Mouse (Mus musculus) cerebellum, adult 2 months (tissue): ENCODE results near the gene Nars2.

Experiments
- CTCF ChIP-seq: fragments of 200-500 bp; IDR thresholded peaks from 2 replicates; pipeline ENCODE4 v1.5.1; 2011; ENCODE audit warnings: low read depth, mild to moderate bottlenecking, control low read depth, low read length, moderate library complexity, borderline replicate concordance; ENCODE audit not compliant: insufficient read depth
- POLR2A ChIP-seq: fragments of 200-500 bp; IDR thresholded peaks from 2 replicates; pipeline ENCODE4 v1.6.1; 2011; ENCODE audit warnings: low read length, control low read depth, borderline replicate concordance; ENCODE audit not compliant: insufficient read depth

GRCm38 (mm10) chr7:97060966-97061365 lies 109.7 kb downstream of the Nars2 start:
- no peak for TF ChIP-seq CTCF
- TF ChIP-seq POLR2A: no peak
